Mouse (Mus musculus) kidney, adult 2 months (tissue): ENCODE measurements at regions not wholly inside any gene's neighbourhood (a gene's known extent, or its start where the extent isn't known, plus 50 kb on each side); places are given as distances from the start of the nearest gene placed in this dataset.

Source experiments
- CTCF ChIP-seq: fragments of 200-500 bp; conservative IDR thresholded peaks from 2 replicates; pipeline ENCODE4 v1.5.1; 2011; ENCODE audit warnings: low read depth, mild to moderate bottlenecking, control low read depth, low read length, moderate library complexity, mixed read lengths; ENCODE audit not compliant: insufficient read depth, insufficient read length
- POLR2A ChIP-seq: fragments of 200-500 bp; IDR thresholded peaks from one replicate; pipeline ENCODE4 v1.6.1; 2011; ENCODE audit warnings: low read depth, low read length, control low read depth

DNA sequence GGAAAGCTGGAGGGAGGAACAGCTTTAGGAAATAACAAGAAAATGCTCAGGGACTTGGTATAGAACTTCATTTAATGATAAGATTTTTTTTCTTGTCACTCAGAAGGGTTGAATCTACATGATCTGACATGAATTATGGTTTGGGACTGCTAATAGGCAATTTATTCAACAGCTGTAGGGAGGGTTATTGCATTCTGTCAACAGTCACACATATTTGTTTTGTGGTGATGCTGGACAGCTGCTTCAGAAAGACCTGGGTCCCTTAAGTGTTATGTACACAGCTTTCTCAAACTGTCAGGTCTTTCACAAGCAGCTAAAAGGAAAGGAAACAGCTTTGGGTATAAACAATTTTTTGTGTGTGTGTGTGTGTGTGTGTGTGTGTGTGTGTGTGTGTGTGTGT is 101.0 kb upstream of the Mtpn start:
- TF ChIP-seq CTCF = no peak
- TF ChIP-seq POLR2A = no peak
